In genomic region chr17:35342711-35343476, GRCm38 (mm10) we compare ENCODE assay signal across 9 mouse cellular contexts. TPM values are rescaled to one million over a fixed set of nuclear protein-coding genes. Genes with fewer than 3 reads are reported as not detected.
DNase-seq lines count a peak whose midpoint lies in the region; ATAC-seq lines count a peak whose summit lies in the region.
"Had no signal": no experiment of that assay in that cellular context is flagged by ENCODE, and none has a peak within 500 bp of the region (broad histone marks: within the 10 kb centered on the region; RNA-seq: fewer than 3 reads in every experiment).

No protein-coding gene starts in this region.

- peaks cover 45% of the 10 kb centered on the region for H3K27me3 ChIP-seq in heart, embryonic 15.5 days
- peaks cover 43% of the 10 kb centered on the region for H3K27me3 ChIP-seq in embryonic facial prominence, embryonic 14.5 days (replicated peaks; ENCODE audit: control insufficient read depth, insufficient read depth, low read length)
- peaks cover 45% of the 10 kb centered on the region for H3K27me3 ChIP-seq in lung, embryonic 15.5 days
- no peaks in the 10 kb centered on the region for H3K27me3 ChIP-seq in splenic B cell, adult 2 months (ENCODE audit: control insufficient read depth, insufficient read depth, low read length, poor library complexity, severe bottlenecking)

- H3K36me3 ChIP-seq in heart, embryonic 15.5 days: no peaks in the 10 kb centered on the region
- no peaks in the 10 kb centered on the region for H3K36me3 ChIP-seq in embryonic facial prominence, embryonic 14.5 days (ENCODE audit: control insufficient read depth, insufficient read depth, low read length)
- H3K36me3 ChIP-seq in lung, embryonic 15.5 days: no peaks in the 10 kb centered on the region
- H3K36me3 ChIP-seq in splenic B cell, adult 2 months (ENCODE audit: control insufficient read depth, insufficient read depth, low read length, poor library complexity, severe bottlenecking): no peaks in the 10 kb centered on the region

- H3K9ac ChIP-seq in heart, embryonic 15.5 days: no peak overlapping the region
- peak overlapping the region; percentile 34; the same call in 1 of the 2 replicates for H3K9ac ChIP-seq in embryonic facial prominence, embryonic 14.5 days (ENCODE audit: low read depth, low read length)
- H3K9ac ChIP-seq in lung, embryonic 15.5 days: peak overlapping the region; percentile 14; the same call in 1 of the 2 replicates

- 4% methylated on average over 46 of the region's 46 CpGs for WGBS in heart, embryonic 15.5 days
- WGBS in embryonic facial prominence, embryonic 14.5 days: 0% methylated on average over 33 of the region's 46 CpGs
- WGBS in lung, embryonic 15.5 days: 2% methylated on average over 46 of the region's 46 CpGs

- intact Hi-C loops in left cerebral cortex, postnatal 4 days (cut with DNase I): no loop called here

- DNase-seq in heart, adult 18-20 months: no peak
- DNase-seq in embryonic facial prominence, embryonic 14.5 days (ENCODE audit: low spot score): no peak
- DNase-seq in kidney, adult 9 months: peak; percentile 13
- peak; percentile 43 for DNase-seq in splenic B cell, adult 2 months (ENCODE audit: low read depth, low spot score)
- no peak for DNase-seq in left cerebral cortex, postnatal 4 days
- no peak for DNase-seq in layer of hippocampus, adult 18-20 months (ENCODE audit: low spot score in 2 of 2)

- peak overlapping the region; percentile 82 for H3K4me2 ChIP-seq in heart, embryonic 15.5 days
- H3K4me2 ChIP-seq in embryonic facial prominence, embryonic 14.5 days (ENCODE audit: low read depth, low read length): peak overlapping the region; percentile 66
- peak overlapping the region; percentile 66 for H3K4me2 ChIP-seq in lung, embryonic 15.5 days

- H3K27ac ChIP-seq in heart, embryonic 15.5 days: no peak overlapping the region
- no peak overlapping the region for H3K27ac ChIP-seq in embryonic facial prominence, embryonic 14.5 days (replicated peaks; ENCODE audit: low read depth, low read length)
- H3K27ac ChIP-seq in lung, embryonic 15.5 days: no peak overlapping the region
- H3K27ac ChIP-seq: macrophage had no signal

- H3K4me1 ChIP-seq in heart, embryonic 15.5 days (replicated peaks): peaks cover 11% of the 10 kb centered on the region
- 0 out of 2 replicates have a peak, but pooled peaks cover 3% of the 10 kb centered on the region for H3K4me1 ChIP-seq in embryonic facial prominence, embryonic 14.5 days (ENCODE audit: control insufficient read depth, insufficient read depth, low read length)
- H3K4me1 ChIP-seq in lung, embryonic 15.5 days: no peaks in the 10 kb centered on the region

- ATAC-seq in heart, embryonic 15.5 days (replicated peaks; ENCODE audit: insufficient number of reproducible peaks, insufficient read depth, low FRiP score, low read depth): 0 out of 2 replicates have a peak, but pooled peaks have one; percentile 22
- no peak for ATAC-seq in embryonic facial prominence, embryonic 14.5 days (ENCODE audit: low read depth)
- ATAC-seq in lung, embryonic 15.5 days (ENCODE audit: borderline replicate concordance, extremely low read depth, low FRiP score, low TSS enrichment): peak; percentile 59; the same call in 1 of the 2 replicates

- no peaks in the 10 kb centered on the region for H3K9me3 ChIP-seq in heart, embryonic 15.5 days (replicated peaks)
- H3K9me3 ChIP-seq in embryonic facial prominence, embryonic 14.5 days (ENCODE audit: control insufficient read depth, low read length): no peaks in the 10 kb centered on the region
- H3K9me3 ChIP-seq in lung, embryonic 15.5 days: no peaks in the 10 kb centered on the region

- H3K4me3 ChIP-seq in heart, embryonic 15.5 days: peak overlapping the region; percentile 49
- peak overlapping the region; percentile 36 for H3K4me3 ChIP-seq in embryonic facial prominence, embryonic 14.5 days (ENCODE audit: low read depth, low read length)
- peak overlapping the region; percentile 52 for H3K4me3 ChIP-seq in lung, embryonic 15.5 days

RNA-seq across cellular contexts. Expression of gene H2-Q2, which starts 0.9 kb away (rescaled TPM):
- 1.3 and 1.6 TPM in 2 replicates for polyA plus RNA-seq in heart, embryonic 15.5 days (2015; fragmentation: Nextera tagmentation; extraction: Ambion mirVana)
- total RNA-seq in heart, adult 18-20 months (2021): 1 to 10 TPM; 1.7 TPM
- 0.22 and 0.62 TPM in 2 replicates for polyA plus RNA-seq in embryonic facial prominence, embryonic 14.5 days (2014; fragmentation: Nextera tagmentation; extraction: Ambion mirVana)
- polyA plus RNA-seq in lung, embryonic 15.5 days (2015; fragmentation: Nextera tagmentation; extraction: Ambion mirVana): 6.6 and 7.1 TPM in 2 replicates
- total RNA-seq in left cerebral cortex, postnatal 4 days (2021): 1 to 10 TPM in 1 of 2 experiments, under 1 TPM in 1; 0.48 to 2.2 TPM
- under 1 TPM; 0.46 to 0.50 TPM for total RNA-seq in layer of hippocampus, adult 18-20 months (2021)
- polyA plus RNA-seq: macrophage had no signal

RNA-seq across cellular contexts. Expression of gene H2-Q1, which starts 22.7 kb away (rescaled TPM):
- 0.06 and 0.09 TPM in 2 replicates for polyA plus RNA-seq in heart, embryonic 15.5 days (2015; fragmentation: Nextera tagmentation; extraction: Ambion mirVana)
- 1 to 10 TPM; 2.6 to 3.9 TPM for total RNA-seq in heart, adult 18-20 months (2021)
- 0.25 TPM in 1 of 2 replicates, not detected in the other for polyA plus RNA-seq in embryonic facial prominence, embryonic 14.5 days (2014; fragmentation: Nextera tagmentation; extraction: Ambion mirVana)
- polyA plus RNA-seq in lung, embryonic 15.5 days (2015; fragmentation: Nextera tagmentation; extraction: Ambion mirVana): 0.20 and 0.24 TPM in 2 replicates
- total RNA-seq in left cerebral cortex, postnatal 4 days (2021): under 1 TPM; 0.28 to 0.32 TPM
- total RNA-seq in layer of hippocampus, adult 18-20 months (2021): under 1 TPM; 0.15 to 0.25 TPM
- polyA plus RNA-seq: macrophage had no signal

RNA-seq across cellular contexts. Expression of gene H2-Q4, which starts 36.5 kb away (rescaled TPM):
- polyA plus RNA-seq in heart, embryonic 15.5 days (2015; fragmentation: Nextera tagmentation; extraction: Ambion mirVana): 2.1 and 5.5 TPM in 2 replicates
- total RNA-seq in heart, adult 18-20 months (2021): 10 to 100 TPM; 18.7 to 54.0 TPM
- 1.3 and 2.0 TPM in 2 replicates for polyA plus RNA-seq in embryonic facial prominence, embryonic 14.5 days (2014; fragmentation: Nextera tagmentation; extraction: Ambion mirVana)
- 6.3 and 7.6 TPM in 2 replicates for polyA plus RNA-seq in lung, embryonic 15.5 days (2015; fragmentation: Nextera tagmentation; extraction: Ambion mirVana)
- 1 to 10 TPM; 1.6 TPM for total RNA-seq in left cerebral cortex, postnatal 4 days (2021)
- 1 to 10 TPM; 1.5 to 2.4 TPM for total RNA-seq in layer of hippocampus, adult 18-20 months (2021)

Comparison
In these comparisons a context has a peak if more than half of its experiments do, and no peak if none do; other contexts are left out.
1. DNase-seq: peak in kidney, adult 9 months (single experiment) and splenic B cell, adult 2 months (single experiment); none in heart, adult 18-20 months (0 of 2), embryonic facial prominence, embryonic 14.5 days (single experiment), left cerebral cortex, postnatal 4 days (single experiment) and layer of hippocampus, adult 18-20 months (0 of 2).
2. RNA of gene H2-Q4, which starts 36.5 kb away (total RNA-seq): 18.7 to 54.0 TPM in heart, adult 18-20 months; 1.5 to 2.4 TPM in layer of hippocampus, adult 18-20 months and 1.6 TPM in left cerebral cortex, postnatal 4 days; every median in the first group is over 4 times any median in the second.
3. Peak in every context shown above with its lines, with median percentiles within 50 percentile points of each other: H3K4me2 ChIP-seq and H3K4me3 ChIP-seq.